Comparison of ENCODE assay signal across 8 mouse cellular contexts in genomic region chr2:24974906-24975703, GRCm38 (mm10). TPM values are rescaled to one million over a fixed set of nuclear protein-coding genes. Genes with fewer than 3 reads are reported as not detected.
DNase-seq lines count a peak whose midpoint lies in the region; ATAC-seq and TF ChIP-seq lines count a peak whose summit lies in the region.

Gene Mrpl41, minus strand, starts transcription at chr2:24975098.

- H3K27ac ChIP-seq in forebrain, embryonic 12.5 days: peak within 1 kb of the TSS; percentile 91
- peak within 1 kb of the TSS; percentile 94 for H3K27ac ChIP-seq in heart, postnatal 0 days (ENCODE audit: low read depth)
- H3K27ac ChIP-seq in liver, embryonic 16.5 days (ENCODE audit: low read length): peak within 1 kb of the TSS; percentile 91
- H3K27ac ChIP-seq in neural tube, embryonic 13.5 days (replicated peaks): peak within 1 kb of the TSS; percentile 92
- peak within 1 kb of the TSS; percentile 95 for H3K27ac ChIP-seq in testis, adult 2 months (ENCODE audit: control insufficient read depth, insufficient read depth, low read depth, low read length)

- TF ChIP-seq CTCF in E14TG2a.4 (conservative IDR thresholded peaks at IDR 0.05; ENCODE audit: low read length): no peak
- TF ChIP-seq CTCF in heart, postnatal 0 days (IDR thresholded peaks at IDR 0.05; ENCODE audit: low read depth): no peak
- 0 out of 2 replicates have a peak, but pooled peaks have one; percentile 2 for TF ChIP-seq CTCF in testis, adult 2 months (IDR thresholded peaks at IDR 0.05; ENCODE audit: control insufficient read depth, insufficient read depth, insufficient replicate concordance, low read depth, low read length)

- TF ChIP-seq POLR2A in testis, adult 2 months (IDR thresholded peaks at IDR 0.05; ENCODE audit: control insufficient read depth, low read depth, low read length): peak; percentile 95

- peak; percentile 94 for DNase-seq in c-Kit-positive CD71-positive TER-119-positive erythroid progenitor cells, embryonic 14.5 days (ENCODE audit: low spot score)
- DNase-seq in heart, postnatal 0 days (ENCODE audit: low spot score): peak; percentile 97
- DNase-seq in kidney, postnatal 4 days: peak; percentile 97 to 99

- H3K4me1 ChIP-seq in E14TG2a.4 (replicated peaks; ENCODE audit: low read depth, low read length): peaks cover 46% of the 10 kb centered on the region
- peaks cover 21% of the 10 kb centered on the region for H3K4me1 ChIP-seq in forebrain, embryonic 12.5 days
- H3K4me1 ChIP-seq in heart, postnatal 0 days (ENCODE audit: control insufficient read depth, insufficient read depth): peaks cover 12% of the 10 kb centered on the region
- H3K4me1 ChIP-seq in liver, embryonic 16.5 days (ENCODE audit: control insufficient read depth, low read depth, low read length): peaks cover 32% of the 10 kb centered on the region
- H3K4me1 ChIP-seq in neural tube, embryonic 13.5 days (replicated peaks): peaks cover 25% of the 10 kb centered on the region
- peaks cover 2% of the 10 kb centered on the region; the same call in 1 of the 2 replicates for H3K4me1 ChIP-seq in testis, adult 2 months (ENCODE audit: control insufficient read depth, insufficient read depth, low read length)

- peak within 1 kb of the TSS; percentile 92 for H3K4me3 ChIP-seq in E14TG2a.4 (replicated peaks; ENCODE audit: low read length)
- peak within 1 kb of the TSS; percentile 77 for H3K4me3 ChIP-seq in forebrain, embryonic 12.5 days (replicated peaks)
- H3K4me3 ChIP-seq in heart, postnatal 0 days (ENCODE audit: low read depth, low read length): peak within 1 kb of the TSS; percentile 87
- H3K4me3 ChIP-seq in liver, embryonic 16.5 days (ENCODE audit: low read depth, low read length): peak within 1 kb of the TSS; percentile 90
- H3K4me3 ChIP-seq in neural tube, embryonic 13.5 days: peak within 1 kb of the TSS; percentile 85
- peak within 1 kb of the TSS; percentile 94 for H3K4me3 ChIP-seq in testis, adult 2 months (ENCODE audit: control insufficient read depth, low read depth, low read length)

- H3K9ac ChIP-seq in forebrain, embryonic 12.5 days: peak within 1 kb of the TSS; percentile 80
- H3K9ac ChIP-seq in heart, postnatal 0 days (replicated peaks; ENCODE audit: low read depth, low read length): peak within 1 kb of the TSS; percentile 87
- H3K9ac ChIP-seq in liver, embryonic 16.5 days (ENCODE audit: low read depth, low read length): peak within 1 kb of the TSS; percentile 84
- H3K9ac ChIP-seq in neural tube, embryonic 13.5 days: peak within 1 kb of the TSS; percentile 90

- no peaks in the 10 kb centered on the region for H3K9me3 ChIP-seq in E14TG2a.4 (ENCODE audit: low read length)
- H3K9me3 ChIP-seq in forebrain, embryonic 12.5 days: no peaks in the 10 kb centered on the region
- H3K9me3 ChIP-seq in heart, postnatal 0 days (replicated peaks; ENCODE audit: control insufficient read depth, low read length): no peaks in the 10 kb centered on the region
- no peaks in the 10 kb centered on the region for H3K9me3 ChIP-seq in liver, embryonic 16.5 days (replicated peaks; ENCODE audit: control insufficient read depth, low read length)
- no peaks in the 10 kb centered on the region for H3K9me3 ChIP-seq in neural tube, embryonic 13.5 days

- H3K27me3 ChIP-seq in E14TG2a.4 (ENCODE audit: insufficient read depth, low read length): no peaks in the 10 kb centered on the region
- H3K27me3 ChIP-seq in forebrain, embryonic 12.5 days: no peaks in the 10 kb centered on the region
- H3K27me3 ChIP-seq in heart, postnatal 0 days (ENCODE audit: control insufficient read depth, insufficient read depth, low read length): no peaks in the 10 kb centered on the region
- H3K27me3 ChIP-seq in liver, embryonic 16.5 days (ENCODE audit: control insufficient read depth, insufficient read depth, low read depth, low read length): no peaks in the 10 kb centered on the region
- no peaks in the 10 kb centered on the region for H3K27me3 ChIP-seq in neural tube, embryonic 13.5 days
- no peaks in the 10 kb centered on the region for H3K27me3 ChIP-seq in testis, adult 2 months (ENCODE audit: control insufficient read depth, insufficient read depth, low read length)

- H3K36me3 ChIP-seq in E14TG2a.4 (ENCODE audit: insufficient read depth, low read length): peaks cover 40% of the 10 kb centered on the region
- peaks cover 32% of the 10 kb centered on the region for H3K36me3 ChIP-seq in forebrain, embryonic 12.5 days (replicated peaks)
- peaks cover 23% of the 10 kb centered on the region for H3K36me3 ChIP-seq in heart, postnatal 0 days (replicated peaks; ENCODE audit: control insufficient read depth, insufficient read depth, low read length)
- peaks cover 7% of the 10 kb centered on the region for H3K36me3 ChIP-seq in liver, embryonic 16.5 days (ENCODE audit: control insufficient read depth, insufficient read depth)
- peaks cover 31% of the 10 kb centered on the region for H3K36me3 ChIP-seq in neural tube, embryonic 13.5 days
- no peaks in the 10 kb centered on the region for H3K36me3 ChIP-seq in testis, adult 2 months (ENCODE audit: control insufficient read depth, insufficient read depth, low read length)

- 0 out of 2 replicates have a peak, but pooled peaks have one; percentile 10 for TF ChIP-seq EP300 in heart, postnatal 0 days (IDR thresholded peaks at IDR 0.05; ENCODE audit: low read depth)

- under 1% methylated on average over 64 of the region's 64 CpGs for WGBS in forebrain, embryonic 12.5 days
- under 1% methylated on average over 64 of the region's 64 CpGs for WGBS in heart, postnatal 0 days
- WGBS in liver, embryonic 16.5 days (ENCODE audit: insufficient replicate concordance): under 1% methylated on average over 64 of the region's 64 CpGs
- WGBS in neural tube, embryonic 13.5 days: under 1% methylated on average over 64 of the region's 64 CpGs

- peak within 1 kb of the TSS; percentile 94 for H3K4me2 ChIP-seq in forebrain, embryonic 12.5 days
- peak within 1 kb of the TSS; percentile 92 for H3K4me2 ChIP-seq in heart, postnatal 0 days (ENCODE audit: low read depth, low read length)
- H3K4me2 ChIP-seq in liver, embryonic 16.5 days (ENCODE audit: low read depth, low read length): peak within 1 kb of the TSS; percentile 100
- peak within 1 kb of the TSS; percentile 95 for H3K4me2 ChIP-seq in neural tube, embryonic 13.5 days

- peak; percentile 100 for ATAC-seq in forebrain, embryonic 12.5 days (ENCODE audit: low FRiP score)
- peak; percentile 97 for ATAC-seq in heart, postnatal 0 days (ENCODE audit: insufficient read depth, low read depth)
- peak; percentile 97 for ATAC-seq in liver, embryonic 16.5 days (ENCODE audit: low read depth)
- ATAC-seq in neural tube, embryonic 13.5 days (ENCODE audit: low read depth): peak; percentile 100

RNA-seq across cellular contexts. Expression of gene Mrpl41, which starts in this region (rescaled TPM):
- polyA plus RNA-seq in forebrain, embryonic 12.5 days (2016; fragmentation: Nextera tagmentation; extraction: Ambion mirVana): 132 and 143 TPM in 2 replicates
- total RNA-seq in heart, postnatal 0 days (2014; rRNA removed; ENCODE audit: low replicate concordance): 62.3 and 69.5 TPM in 2 replicates
- 194 and 197 TPM in 2 replicates for polyA plus RNA-seq in heart, postnatal 0 days (2015; fragmentation: Nextera tagmentation; extraction: Ambion mirVana)
- polyA plus RNA-seq in liver, embryonic 16.5 days (2015; fragmentation: Nextera tagmentation; extraction: Ambion mirVana): 56.6 and 58.8 TPM in 2 replicates
- polyA plus RNA-seq in neural tube, embryonic 13.5 days (2015; fragmentation: Nextera tagmentation; extraction: Ambion mirVana): 193 and 222 TPM in 2 replicates
- 41.0 and 45.1 TPM in 2 replicates for polyA plus RNA-seq in testis, adult 2 months (2012; rRNA removed)

Comparison
In these comparisons a context has a peak if more than half of its experiments do, and no peak if none do; other contexts are left out.
1. Peak in every context shown above with its lines: DNase-seq, ATAC-seq, H3K4me3 ChIP-seq and H3K27ac ChIP-seq.